Mouse (Mus musculus): ENCODE measurements around the gene Vac14.

DNA sequence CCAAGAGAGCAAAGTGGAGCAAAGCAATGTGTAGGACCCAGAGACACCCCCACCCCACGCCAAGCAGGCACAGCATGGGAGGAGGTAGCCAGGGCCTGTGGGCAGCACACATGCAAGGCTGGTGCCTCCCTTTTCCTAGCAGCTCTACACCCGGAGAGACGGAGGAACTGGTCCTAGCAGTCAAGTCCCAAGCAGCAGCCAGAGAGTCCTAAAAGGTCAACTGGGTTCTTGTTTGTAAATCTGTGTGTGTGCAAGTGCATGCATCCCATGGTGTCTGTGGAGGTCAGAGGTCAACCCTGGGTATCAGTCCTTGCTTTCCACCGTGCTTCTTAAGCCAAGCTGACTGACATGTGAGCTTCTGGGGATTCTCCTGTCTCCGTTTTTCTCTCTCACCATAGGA, 75.8 kb downstream of the Vac14 start:
- TF ChIP-seq CTCF (IDR thresholded peaks at IDR 0.05; ENCODE audit: extremely low read depth, insufficient read length, insufficient replicate concordance, low read depth, low read length), result no peak
- TF ChIP-seq POLR2A (IDR thresholded peaks at IDR 0.05; ENCODE audit: low read depth, low read length), result no peak

Measured in small intestine, adult 2 months (tissue).